Mouse (Mus musculus) embryo, embryonic 10.5 days (tissue): ENCODE results near the gene Gm6588.
"Not testable (repeated sequence)": the region's sequence is repeated elsewhere in the genome, so short reads cannot be mapped to it uniquely, and the experiment has no call there.

Experiments
- DNase-seq: peaks from one replicate; pipeline ENCODE4 v3.0.0-alpha.2; 2015; ENCODE audit warnings: low spot score

Gm6588 gene

GRCm38 (mm10) chr5:112448747-112449440 lies at the start of gene Gm6588:
Gene Gm6588 (plus strand): TSS chr5:112449426.
- no peak for DNase-seq

DNA sequence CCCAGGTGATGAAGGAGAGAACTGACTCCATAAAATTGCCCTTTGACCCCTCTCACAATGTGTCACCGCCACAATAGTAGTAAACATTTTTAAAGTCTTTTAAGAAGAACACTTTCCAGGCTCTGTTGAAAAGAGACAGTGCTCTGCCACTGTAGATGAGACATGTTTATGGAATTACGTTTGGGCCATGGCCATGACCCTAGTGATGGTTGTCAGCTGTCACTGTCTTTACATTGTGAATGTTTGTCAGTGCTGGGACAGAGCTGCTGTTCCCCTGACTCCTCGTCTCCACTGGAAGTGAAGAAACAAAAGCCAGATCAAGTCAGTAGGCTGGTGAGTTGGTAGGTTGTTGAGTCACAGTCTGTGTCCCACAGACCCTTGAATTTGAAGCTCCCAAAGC lies 46.8 kb upstream of the Gm6588 start:
- DNase-seq: no peak

- no peak for DNase-seq
Observed at GRCm38 (mm10) chr5:112406017-112406416, 43.2 kb upstream of the Gm6588 start.

GRCm38 (mm10) chr5:112409274-112409673 lies 40.0 kb upstream of the Gm6588 start:
- no peak for DNase-seq

- DNase-seq: no peak
Observed at GRCm38 (mm10) chr5:112411072-112411471, 38.2 kb upstream of the Gm6588 start.

- DNase-seq: peak; percentile 77
Observed at GRCm38 (mm10) chr5:112411514-112412335, 37.5 kb upstream of the Gm6588 start.

DNA sequence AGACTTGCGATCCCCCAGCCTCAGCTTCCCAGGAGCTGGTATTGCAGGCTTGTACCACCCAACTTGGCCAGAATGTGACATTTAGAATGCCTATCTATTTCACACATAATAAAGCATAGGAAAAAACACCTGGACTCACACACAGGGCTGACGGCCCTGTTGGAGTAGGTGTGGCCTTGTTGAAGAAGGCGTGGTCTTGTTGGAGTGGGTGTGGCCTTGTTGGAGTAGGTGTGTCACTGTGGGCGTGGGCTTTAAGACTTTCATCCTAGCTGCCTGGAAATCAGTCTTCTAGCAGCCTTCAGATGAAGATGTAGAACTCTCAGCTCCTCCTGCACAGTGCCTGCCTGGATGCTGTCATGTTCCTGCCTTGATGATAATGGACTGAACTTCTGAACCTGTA lies 36.4 kb upstream of the Gm6588 start:
- not testable (repeated sequence) for DNase-seq

- peak; percentile 45 for DNase-seq
Observed at GRCm38 (mm10) chr5:112416673-112417072, 32.6 kb upstream of the Gm6588 start.

GRCm38 (mm10) chr5:112418023-112418422 lies 31.2 kb upstream of the Gm6588 start:
- DNase-seq: no peak

DNA sequence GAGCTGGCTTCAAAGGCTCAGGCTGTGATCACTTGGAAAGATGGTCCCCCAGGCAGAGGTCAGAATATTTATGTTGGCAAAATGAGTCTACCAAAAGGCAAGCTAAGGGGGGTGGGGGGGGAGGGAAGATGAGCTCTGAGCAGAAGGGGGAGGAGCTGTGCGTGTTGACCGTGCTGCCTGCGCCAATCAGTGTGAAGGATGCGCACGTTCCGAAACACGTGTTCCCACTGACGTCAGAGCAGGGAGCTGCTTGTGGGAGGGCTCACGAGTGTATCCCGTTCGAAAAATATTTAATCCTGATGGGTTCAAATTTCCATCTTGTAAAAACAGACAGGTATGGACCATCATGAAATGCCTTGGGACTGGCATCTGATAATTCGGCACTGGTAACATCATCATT lies 29.7 kb upstream of the Gm6588 start:
- peak; percentile 66 for DNase-seq

- DNase-seq: no peak
Observed at GRCm38 (mm10) chr5:112426635-112427034, 22.6 kb upstream of the Gm6588 start.

DNA sequence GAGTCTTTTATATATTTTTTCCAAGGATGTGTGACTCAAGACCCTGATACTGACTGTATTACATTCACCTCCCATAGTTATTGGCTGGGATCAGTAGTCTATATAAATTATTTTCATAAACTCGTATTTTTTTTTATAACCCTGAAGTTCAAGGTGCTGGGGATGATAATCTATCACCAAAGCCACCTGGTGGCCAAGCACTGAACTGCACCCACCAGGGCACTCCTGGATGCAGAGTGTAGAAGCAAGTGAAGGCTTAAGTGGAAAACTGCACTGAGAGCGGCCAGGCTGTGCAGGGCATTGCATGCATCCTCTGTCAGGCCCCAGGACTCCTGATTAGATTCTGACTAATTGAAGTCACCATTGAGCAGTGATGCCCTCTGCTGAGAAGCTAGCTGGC lies 21.9 kb upstream of the Gm6588 start:
- DNase-seq: peak; percentile 80

GRCm38 (mm10) chr5:112428944-112429343 lies 20.3 kb upstream of the Gm6588 start:
- DNase-seq: peak; percentile 87

- peak; percentile 31 for DNase-seq
Observed at GRCm38 (mm10) chr5:112431120-112431775, 18.0 kb upstream of the Gm6588 start.

DNA sequence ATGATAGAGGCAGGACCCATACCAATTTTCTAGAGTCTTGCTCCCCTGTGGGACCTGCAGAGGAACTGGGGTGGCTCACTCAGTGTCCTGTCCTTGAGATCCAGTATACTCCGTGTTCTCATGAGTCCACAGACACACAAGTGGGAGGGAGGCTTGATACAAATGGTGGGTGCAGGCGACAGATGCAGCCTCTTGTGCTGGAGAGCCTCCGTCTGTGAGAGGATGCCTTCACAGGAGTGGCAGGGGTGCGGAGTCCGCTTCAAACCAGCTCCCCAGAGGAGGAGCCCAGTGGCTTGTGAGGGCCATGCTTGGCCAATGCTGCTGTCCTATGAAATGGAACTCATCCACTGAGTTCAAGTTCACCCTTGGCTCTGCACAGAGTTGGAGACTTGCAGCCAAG lies 17.2 kb upstream of the Gm6588 start:
- no peak for DNase-seq

- DNase-seq: peak; percentile 82
Observed at GRCm38 (mm10) chr5:112433004-112433403, 16.2 kb upstream of the Gm6588 start.

DNA sequence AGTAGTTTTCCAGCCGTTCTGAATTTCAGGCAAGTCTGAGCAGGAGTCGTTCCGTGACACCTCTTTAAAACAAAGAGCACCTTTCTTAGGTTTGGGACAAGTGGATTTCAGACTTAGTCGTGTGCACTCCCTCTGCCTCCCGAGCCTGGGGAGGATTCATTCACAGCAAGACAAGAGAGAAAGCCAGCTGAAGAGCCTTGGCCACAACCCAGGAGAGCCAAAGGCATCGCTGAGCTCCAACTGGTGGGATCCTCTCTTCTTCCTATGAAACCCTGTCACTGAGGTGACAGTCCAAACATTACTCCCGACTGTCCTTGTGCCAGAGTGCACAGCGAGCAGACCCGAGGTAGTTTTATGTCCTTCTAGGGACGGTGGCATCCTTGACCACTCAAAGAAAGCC lies 10.7 kb upstream of the Gm6588 start:
- DNase-seq: no peak

- DNase-seq: no peak
Observed at GRCm38 (mm10) chr5:112453088-112453487, 3.9 kb downstream of the Gm6588 start.

DNA sequence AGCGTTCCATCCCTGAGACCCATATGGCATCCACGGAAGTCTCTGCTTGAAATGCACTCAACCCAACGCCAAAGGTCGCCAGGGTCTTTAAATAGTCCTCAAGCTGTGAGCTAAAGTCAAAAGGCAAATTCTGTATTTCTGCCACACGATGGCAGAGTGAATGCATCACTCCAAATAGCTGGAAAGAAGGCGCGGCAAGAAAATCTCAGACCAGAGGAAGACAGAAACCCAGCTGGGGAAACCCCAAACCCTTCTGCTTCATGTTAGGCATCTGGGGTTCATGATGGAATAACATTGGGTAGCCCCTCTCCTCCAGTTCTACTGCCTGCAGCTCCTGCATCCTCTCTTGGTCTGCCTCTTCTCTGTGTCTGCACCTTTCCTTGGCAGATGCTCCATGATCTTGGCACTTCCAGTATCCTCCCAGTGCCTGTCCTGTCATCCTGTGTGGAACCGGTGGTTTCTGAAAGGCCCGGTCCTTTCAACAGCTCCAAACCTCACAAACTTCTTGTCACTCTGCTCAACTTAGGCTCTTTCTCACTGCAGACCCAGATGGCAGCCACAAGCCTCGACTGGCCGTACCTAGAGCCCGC lies 5.8 kb downstream of the Gm6588 start:
- peak; percentile 48 for DNase-seq

DNA sequence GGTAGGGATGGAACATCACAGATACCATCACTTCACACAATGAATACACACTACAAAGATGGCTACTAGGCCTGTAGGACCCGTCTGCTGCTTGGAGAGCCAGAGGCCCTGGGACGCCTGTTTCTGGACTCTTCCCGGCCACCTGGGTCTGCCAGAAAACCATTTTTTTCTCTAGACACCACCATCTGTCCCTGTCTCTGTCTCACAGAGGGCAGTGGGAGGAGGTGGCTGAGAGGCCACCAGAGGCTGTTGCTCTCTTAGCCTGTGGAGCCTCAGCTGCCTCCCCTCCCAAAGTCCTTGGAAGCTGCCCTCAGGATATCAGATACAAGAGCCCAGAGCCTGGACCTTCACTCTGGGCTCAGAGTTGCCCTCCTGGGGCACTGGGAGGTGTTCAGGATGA lies 10.7 kb downstream of the Gm6588 start:
- DNase-seq: no peak

DNA sequence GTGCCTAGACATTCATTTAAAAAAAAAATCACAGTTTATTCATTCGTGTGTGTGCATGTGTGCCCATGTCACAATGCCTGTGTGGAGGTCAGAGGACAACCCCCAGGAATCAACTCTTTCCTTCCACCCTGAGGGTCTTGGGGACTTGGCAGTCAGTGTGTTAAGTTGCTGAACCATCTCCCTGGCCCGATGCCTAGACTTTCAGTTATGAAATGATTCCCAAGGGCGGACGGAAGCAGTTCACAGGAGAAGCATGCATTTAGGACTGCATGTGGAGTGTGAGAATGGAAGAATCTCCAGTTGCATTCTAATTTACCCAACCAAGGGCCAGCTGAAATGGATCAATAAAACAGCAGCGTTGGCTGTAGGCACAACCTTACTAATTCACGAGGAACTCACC lies 17.1 kb downstream of the Gm6588 start:
- DNase-seq: no peak

DNA sequence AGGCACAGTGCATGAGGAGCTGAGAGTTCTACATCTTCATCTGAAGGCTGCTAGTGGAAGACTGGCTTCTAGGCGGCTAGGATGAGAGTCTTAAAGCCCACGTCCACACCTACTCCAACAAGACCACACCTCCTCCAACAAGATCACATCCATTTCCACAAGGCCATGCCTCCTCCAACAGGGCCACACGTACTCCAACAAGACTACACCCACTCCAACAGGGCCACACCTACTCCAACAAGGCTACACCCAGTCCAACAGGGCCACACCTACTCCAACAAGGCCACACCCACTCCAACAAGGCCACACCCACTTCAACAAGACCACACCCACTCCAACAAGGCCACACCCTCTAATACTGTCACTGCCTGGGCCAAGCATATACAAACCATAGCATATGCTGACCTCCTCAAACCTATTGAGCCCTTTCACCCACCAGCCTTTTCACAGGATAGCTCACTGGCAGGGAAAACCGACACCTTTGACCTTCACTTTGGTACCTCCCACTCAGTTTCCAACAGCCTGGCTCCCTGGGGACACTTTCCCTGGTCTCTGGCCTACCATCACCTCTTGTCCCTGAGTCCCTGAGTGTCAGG lies 19.9 kb downstream of the Gm6588 start:
- no peak for DNase-seq
